Mouse (Mus musculus): ENCODE data around the gene Uap1l1. TPM values are rescaled to one million over a fixed set of nuclear protein-coding genes. Genes with fewer than 3 reads are reported as not detected.

Uap1l1 gene
- polyA plus RNA-seq, 1 experiment from 2014 or later: 5.1 TPM

GRCm38 (mm10) chr2:25333569-25333968, 31.9 kb downstream of the Uap1l1 start:
- H3K9me3 ChIP-seq (ENCODE audit: control insufficient read depth, low read length): no peaks in the 10 kb centered on the region
- peak overlapping the region; percentile 76 for H3K4me2 ChIP-seq (ENCODE audit: low read depth)
- H3K27ac ChIP-seq (ENCODE audit: low read depth, low read length): no peak overlapping the region
- H3K27me3 ChIP-seq (ENCODE audit: control insufficient read depth, insufficient read depth, low read length): no peaks in the 10 kb centered on the region
- peak overlapping the region; percentile 69 for H3K9ac ChIP-seq (ENCODE audit: low read length)
- DNase-seq (ENCODE audit: low spot score) (no peak), ATAC-seq (ENCODE audit: insufficient read depth, low FRiP score, low TSS enrichment) (no peak)
- peak overlapping the region; percentile 89 for H3K4me3 ChIP-seq (ENCODE audit: low read depth, low read length)
- WGBS: 83% methylated on average over 2 of the region's 2 CpGs
- H3K36me3 ChIP-seq (ENCODE audit: control insufficient read depth, insufficient read depth, low read length): peaks cover 9% of the 10 kb centered on the region
- peaks cover 8% of the 10 kb centered on the region for H3K4me1 ChIP-seq (ENCODE audit: control insufficient read depth, insufficient read depth, low read length)

GRCm38 (mm10) chr2:25332286-25333160, 33.0 kb downstream of the Uap1l1 start, which contains the start of gene Man1b1:
Gene Man1b1, plus strand, starts transcription at chr2:25332338.
- ATAC-seq (ENCODE audit: insufficient read depth, low FRiP score, low TSS enrichment) (peak; percentile 95), DNase-seq (ENCODE audit: low spot score) (peak; percentile 100)
- peak within 1 kb of the TSS; percentile 92 for H3K9ac ChIP-seq (ENCODE audit: low read length)
- H3K4me1 ChIP-seq (ENCODE audit: control insufficient read depth, insufficient read depth, low read length): peaks cover 8% of the 10 kb centered on the region
- no peaks in the 10 kb centered on the region for H3K27me3 ChIP-seq (ENCODE audit: control insufficient read depth, insufficient read depth, low read length)
- H3K9me3 ChIP-seq (ENCODE audit: control insufficient read depth, low read length): no peaks in the 10 kb centered on the region
- peak within 1 kb of the TSS; percentile 89 for H3K4me3 ChIP-seq (ENCODE audit: low read depth, low read length)
- H3K27ac ChIP-seq (ENCODE audit: low read depth, low read length): peak within 1 kb of the TSS; percentile 76
- under 1% methylated on average over 78 of the region's 78 CpGs for WGBS
- peak within 1 kb of the TSS; percentile 76 for H3K4me2 ChIP-seq (ENCODE audit: low read depth)
- peaks cover 5% of the 10 kb centered on the region for H3K36me3 ChIP-seq (ENCODE audit: control insufficient read depth, insufficient read depth, low read length)

GRCm38 (mm10) chr2:25331470-25331869, 34.0 kb downstream of the Uap1l1 start:
- no peak for DNase-seq (ENCODE audit: low spot score)
- no peak overlapping the region for H3K27ac ChIP-seq (ENCODE audit: low read depth, low read length)

DNA sequence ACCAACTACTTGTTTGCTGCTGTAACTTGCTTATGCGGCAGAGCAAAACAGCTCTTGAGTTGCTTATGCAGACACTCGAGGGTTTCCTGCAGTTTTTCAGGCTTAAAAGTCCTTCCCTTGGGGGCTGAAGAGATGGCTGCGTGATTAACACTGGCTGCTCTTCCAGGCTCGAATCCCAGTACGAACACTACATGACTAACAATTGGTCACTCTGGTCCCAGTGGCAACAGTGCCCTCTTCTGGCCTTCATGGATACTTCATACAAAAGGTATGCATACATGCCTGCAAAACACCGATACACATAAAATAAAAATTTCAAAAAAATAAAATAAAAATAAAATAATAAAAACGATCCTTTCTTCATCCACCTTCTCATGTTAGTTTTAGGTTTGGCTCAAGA, 37.0 kb downstream of the Uap1l1 start:
- Histone ChIP-seq H3K9me3 (ENCODE audit: control insufficient read depth, low read length) (no peaks in the 10 kb centered on the region), H3K9ac (ENCODE audit: low read length) (no peak overlapping the region), H3K27me3 (ENCODE audit: control insufficient read depth, insufficient read depth, low read length) (no peaks in the 10 kb centered on the region), H3K4me2 (ENCODE audit: low read depth) (no peak overlapping the region), H3K4me3 (ENCODE audit: low read depth, low read length) (no peak overlapping the region), H3K4me1 (ENCODE audit: control insufficient read depth, insufficient read depth, low read length) (peaks cover 7% of the 10 kb centered on the region), H3K27ac (ENCODE audit: low read depth, low read length) (no peak overlapping the region), H3K36me3 (ENCODE audit: control insufficient read depth, insufficient read depth, low read length) (no peaks in the 10 kb centered on the region)
- DNase-seq (ENCODE audit: low spot score): no peak
- WGBS: 35% methylated on average over 7 of the region's 7 CpGs
- no peak for ATAC-seq (ENCODE audit: insufficient read depth, low FRiP score, low TSS enrichment)

More at GRCm38 (mm10) chr2:25331470-25331869, 34.0 kb downstream of the Uap1l1 start:
- no peaks in the 10 kb centered on the region for H3K27me3 ChIP-seq (ENCODE audit: control insufficient read depth, insufficient read depth, low read length)
- 64% methylated on average over 9 of the region's 9 CpGs for whole genome bisulfite sequencing
- peaks cover 5% of the 10 kb centered on the region for H3K36me3 ChIP-seq (ENCODE audit: control insufficient read depth, insufficient read depth, low read length)
- H3K4me1 ChIP-seq (ENCODE audit: control insufficient read depth, insufficient read depth, low read length): peaks cover 8% of the 10 kb centered on the region
- H3K9ac ChIP-seq (ENCODE audit: low read length): peak overlapping the region; percentile 92
- ATAC-seq (ENCODE audit: insufficient read depth, low FRiP score, low TSS enrichment): no peak
- H3K9me3 ChIP-seq (ENCODE audit: control insufficient read depth, low read length): no peaks in the 10 kb centered on the region
- H3K4me2 ChIP-seq (ENCODE audit: low read depth): peak overlapping the region; percentile 61
- H3K4me3 ChIP-seq (ENCODE audit: low read depth, low read length): peak overlapping the region; percentile 89

DNA sequence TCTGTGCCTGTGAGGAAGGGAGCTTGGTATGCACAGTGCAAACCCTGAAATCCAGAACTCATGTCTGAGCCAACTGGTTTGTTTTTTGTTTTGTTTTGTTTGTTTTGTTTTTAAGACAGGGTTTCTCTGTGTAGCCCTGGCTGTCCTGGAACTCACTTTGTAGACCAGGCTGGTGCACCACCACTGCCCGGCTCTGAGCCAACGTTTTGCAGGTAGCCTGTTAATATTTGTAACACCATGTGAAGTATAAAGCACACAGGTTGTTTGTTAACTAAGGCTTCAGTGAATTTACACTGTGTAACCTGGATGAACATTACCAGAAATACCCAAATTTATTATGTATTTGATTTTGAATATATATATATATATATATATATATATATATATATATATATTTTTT, 39.4 kb downstream of the Uap1l1 start:
- H3K36me3 ChIP-seq (ENCODE audit: control insufficient read depth, insufficient read depth, low read length): no peaks in the 10 kb centered on the region
- ATAC-seq (ENCODE audit: insufficient read depth, low FRiP score, low TSS enrichment): no peak
- no peaks in the 10 kb centered on the region for H3K4me1 ChIP-seq (ENCODE audit: control insufficient read depth, insufficient read depth, low read length)
- no peak overlapping the region for H3K4me2 ChIP-seq (ENCODE audit: low read depth)
- H3K9ac ChIP-seq (ENCODE audit: low read length): no peak overlapping the region
- no peaks in the 10 kb centered on the region for H3K27me3 ChIP-seq (ENCODE audit: control insufficient read depth, insufficient read depth, low read length)
- 79% methylated on average over 2 of the region's 2 CpGs for WGBS
- no peak overlapping the region for H3K4me3 ChIP-seq (ENCODE audit: low read depth, low read length)
- no peaks in the 10 kb centered on the region for H3K9me3 ChIP-seq (ENCODE audit: control insufficient read depth, low read length)
- DNase-seq (ENCODE audit: low spot score): no peak
- no peak overlapping the region for H3K27ac ChIP-seq (ENCODE audit: low read depth, low read length)

DNA sequence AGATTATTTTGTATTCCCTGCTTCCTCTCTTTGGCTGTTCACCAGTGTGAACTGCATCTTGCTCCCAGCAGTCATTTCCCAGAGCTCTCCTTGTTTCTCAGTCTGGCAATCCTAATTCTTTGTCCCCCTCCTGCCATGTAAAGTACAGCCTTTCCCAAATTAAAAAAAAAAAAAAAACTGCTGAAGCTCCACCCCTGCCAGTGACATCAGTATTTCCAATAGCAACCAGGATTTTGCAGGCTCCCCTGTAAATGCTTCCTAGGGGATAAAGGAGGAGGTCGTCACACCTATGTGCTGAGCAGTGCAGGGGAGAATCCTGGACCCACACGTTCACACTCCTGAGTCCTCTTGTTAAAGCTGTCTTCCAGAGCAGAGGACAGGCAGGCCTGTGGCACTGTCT, 45.4 kb downstream of the Uap1l1 start:
- 40% methylated on average over 2 of the region's 2 CpGs for WGBS
- Histone ChIP-seq H3K27ac (ENCODE audit: low read depth, low read length) (no peak overlapping the region), H3K4me2 (ENCODE audit: low read depth) (no peak overlapping the region), H3K4me3 (ENCODE audit: low read depth, low read length) (no peak overlapping the region), H3K9ac (ENCODE audit: low read length) (no peak overlapping the region), H3K9me3 (ENCODE audit: control insufficient read depth, low read length) (no peaks in the 10 kb centered on the region), H3K36me3 (ENCODE audit: control insufficient read depth, insufficient read depth, low read length) (no peaks in the 10 kb centered on the region), H3K27me3 (ENCODE audit: control insufficient read depth, insufficient read depth, low read length) (peaks cover 25% of the 10 kb centered on the region), H3K4me1 (ENCODE audit: control insufficient read depth, insufficient read depth, low read length) (no peaks in the 10 kb centered on the region)
- no peak for ATAC-seq (ENCODE audit: insufficient read depth, low FRiP score, low TSS enrichment)
- DNase-seq (ENCODE audit: low spot score): no peak

DNA sequence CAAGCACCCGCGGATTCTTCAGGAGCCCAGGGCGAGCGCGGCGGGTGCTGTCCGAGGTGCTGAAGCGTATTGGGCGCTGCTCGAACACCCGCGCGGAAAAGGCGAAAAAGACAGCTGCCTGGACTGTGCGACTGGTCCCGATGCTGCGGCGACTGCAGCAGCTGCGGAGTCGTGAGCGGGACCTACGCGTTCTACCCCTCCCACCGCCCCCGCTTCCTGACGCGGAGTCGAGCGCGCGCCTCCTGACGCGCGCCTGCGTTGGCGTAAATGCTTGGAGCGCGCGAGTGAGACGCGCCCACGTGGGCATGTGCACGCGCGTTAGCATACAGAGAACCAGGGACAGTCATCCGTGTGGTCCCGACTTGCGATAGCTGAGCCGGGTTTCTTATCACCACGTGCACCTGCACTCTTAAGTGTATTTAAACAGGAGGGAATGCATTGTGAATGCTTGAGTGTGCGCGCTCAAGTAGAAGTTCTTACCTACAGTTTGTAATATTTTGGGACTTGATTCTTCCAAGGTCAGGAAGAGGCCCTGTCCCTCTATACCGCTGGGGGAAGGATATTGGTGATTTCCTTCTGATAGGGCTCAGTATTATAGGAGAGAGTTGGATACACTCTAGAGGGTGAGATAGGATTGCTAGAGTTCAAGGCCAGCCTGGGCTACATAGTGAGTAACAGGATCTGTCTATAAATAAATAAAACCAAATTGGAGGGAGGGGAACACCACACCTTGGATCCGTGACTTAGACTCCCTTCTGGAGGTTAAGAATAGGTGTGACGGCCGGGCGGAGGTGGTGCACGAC, 46.3 kb downstream of the Uap1l1 start, which contains the start of gene Grin1:
Gene Grin1 (minus strand): TSS at position 217 of the 803 bp plus-strand sequence.
- Histone ChIP-seq H3K27ac (ENCODE audit: low read depth, low read length) (no peak within 1 kb of the TSS), H3K36me3 (ENCODE audit: control insufficient read depth, insufficient read depth, low read length) (no peaks in the 10 kb centered on the region), H3K9me3 (ENCODE audit: control insufficient read depth, low read length) (no peaks in the 10 kb centered on the region), H3K9ac (ENCODE audit: low read length) (peak within 1 kb of the TSS; percentile 39; the same call in 1 of the 2 replicates), H3K4me3 (ENCODE audit: low read depth, low read length) (peak within 1 kb of the TSS; percentile 39), H3K4me1 (ENCODE audit: control insufficient read depth, insufficient read depth, low read length) (no peaks in the 10 kb centered on the region), H3K27me3 (ENCODE audit: control insufficient read depth, insufficient read depth, low read length) (peaks cover 27% of the 10 kb centered on the region), H3K4me2 (ENCODE audit: low read depth) (peak within 1 kb of the TSS; percentile 54)
- peak; percentile 72 for DNase-seq (ENCODE audit: low spot score)
- 11% methylated on average over 53 of the region's 58 CpGs for WGBS
- ATAC-seq (ENCODE audit: insufficient read depth, low FRiP score, low TSS enrichment): no peak

DNA sequence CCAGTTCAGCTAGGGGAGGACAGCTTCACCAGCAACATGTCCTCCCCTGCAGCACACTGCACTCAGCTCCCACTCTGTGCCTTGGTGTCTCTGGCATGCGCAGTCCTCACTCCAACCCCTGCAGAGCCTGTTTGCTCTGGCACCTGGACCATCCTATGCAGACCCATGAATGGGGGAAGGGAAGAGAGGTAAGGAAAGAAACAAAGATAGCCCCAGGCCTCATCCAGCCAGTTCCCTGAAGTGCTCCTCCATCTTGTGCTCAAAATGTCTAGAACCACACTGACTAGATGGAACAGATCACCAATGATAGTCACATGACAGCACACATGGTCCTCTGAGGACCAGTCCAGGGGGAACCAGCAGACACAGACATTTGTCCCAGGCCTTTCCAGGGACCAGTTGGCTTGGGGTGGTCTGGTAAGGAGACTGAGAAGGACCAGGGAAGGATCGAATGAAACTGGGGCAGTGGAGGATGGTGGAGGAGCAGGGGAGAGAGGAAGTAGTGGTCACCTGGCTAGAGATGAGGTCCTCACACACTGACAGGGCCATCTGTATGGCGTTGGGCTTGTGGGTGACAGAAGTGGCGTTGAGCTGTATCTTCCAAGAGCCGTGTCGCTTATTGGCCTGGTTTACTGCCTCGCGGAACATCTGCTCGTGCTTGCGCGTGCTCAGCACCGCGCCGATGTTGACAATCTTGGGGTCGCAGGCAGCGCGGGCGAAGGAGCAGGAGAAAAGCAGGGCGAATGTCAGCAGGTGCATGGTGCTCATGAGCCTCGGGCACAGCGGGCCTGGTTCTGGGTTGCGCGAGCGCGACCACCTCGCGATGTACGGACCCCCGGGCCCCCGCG, 47.1 kb downstream of the Uap1l1 start:
- peak overlapping the region; percentile 54 for H3K4me2 ChIP-seq (ENCODE audit: low read depth)
- DNase-seq (ENCODE audit: low spot score): no peak
- peaks cover 32% of the 10 kb centered on the region for H3K27me3 ChIP-seq (ENCODE audit: control insufficient read depth, insufficient read depth, low read length)
- no peaks in the 10 kb centered on the region for H3K9me3 ChIP-seq (ENCODE audit: control insufficient read depth, low read length)
- no peaks in the 10 kb centered on the region for H3K36me3 ChIP-seq (ENCODE audit: control insufficient read depth, insufficient read depth, low read length)
- H3K4me1 ChIP-seq (ENCODE audit: control insufficient read depth, insufficient read depth, low read length): no peaks in the 10 kb centered on the region
- no peak overlapping the region for H3K27ac ChIP-seq (ENCODE audit: low read depth, low read length)
- no peak for ATAC-seq (ENCODE audit: insufficient read depth, low FRiP score, low TSS enrichment)
- WGBS: 3% methylated on average over 31 of the region's 31 CpGs
- peak overlapping the region; percentile 39; the same call in 1 of the 2 replicates for H3K9ac ChIP-seq (ENCODE audit: low read length)
- peak overlapping the region; percentile 39 for H3K4me3 ChIP-seq (ENCODE audit: low read depth, low read length)

Measured in neural tube, embryonic 11.5 days (tissue).